Mouse (Mus musculus): ENCODE results near the gene Tmc3. TPM values are rescaled to one million over a fixed set of nuclear protein-coding genes. Genes with fewer than 3 reads are reported as not detected.

Gene Tmc3
- polyA plus RNA-seq (2012; rRNA removed) = 0.36 and 0.93 TPM in 2 replicates

DNA sequence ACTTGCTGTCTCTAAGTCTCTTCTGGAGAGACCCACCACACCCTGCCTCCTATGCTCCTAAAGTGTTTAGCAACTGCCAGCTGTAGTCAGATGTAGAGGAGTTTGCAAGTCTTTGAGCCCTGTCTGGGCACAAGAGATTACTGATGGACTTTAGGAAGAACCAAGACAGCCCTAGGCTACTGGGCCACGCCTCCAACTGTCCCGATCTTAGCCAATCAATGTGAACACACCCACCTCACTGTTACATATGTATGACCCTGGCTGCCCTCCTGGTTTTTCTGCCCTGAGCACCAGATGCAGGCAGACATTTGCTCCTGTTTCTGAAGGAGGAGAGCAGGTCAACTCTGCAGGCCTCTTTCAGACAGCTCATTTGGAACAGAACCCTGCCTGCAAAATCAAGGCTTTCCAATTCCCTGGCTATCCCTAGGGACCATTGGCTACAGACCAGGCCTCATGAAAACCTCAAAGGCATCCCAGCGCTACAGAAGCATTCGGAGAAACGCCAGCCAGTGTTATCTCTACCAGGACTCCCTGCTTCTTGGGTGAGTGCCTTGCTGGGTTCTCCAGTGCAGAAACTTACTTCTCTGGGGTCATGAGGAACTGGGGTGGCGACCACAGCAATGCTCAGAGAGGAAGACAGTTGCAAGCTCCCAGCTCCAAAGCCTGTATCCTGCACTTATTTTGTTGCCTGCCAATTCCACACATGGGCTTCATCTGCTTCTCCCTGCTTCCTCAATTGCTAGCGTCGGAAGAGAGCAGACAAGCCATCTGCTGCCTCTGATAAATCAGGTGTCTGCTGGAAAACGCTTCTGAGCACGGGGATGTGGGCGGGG is at the start of gene Tmc3:
TSS of gene Tmc3 (plus strand) at position 289 of the 833 bp plus-strand sequence.

DNA sequence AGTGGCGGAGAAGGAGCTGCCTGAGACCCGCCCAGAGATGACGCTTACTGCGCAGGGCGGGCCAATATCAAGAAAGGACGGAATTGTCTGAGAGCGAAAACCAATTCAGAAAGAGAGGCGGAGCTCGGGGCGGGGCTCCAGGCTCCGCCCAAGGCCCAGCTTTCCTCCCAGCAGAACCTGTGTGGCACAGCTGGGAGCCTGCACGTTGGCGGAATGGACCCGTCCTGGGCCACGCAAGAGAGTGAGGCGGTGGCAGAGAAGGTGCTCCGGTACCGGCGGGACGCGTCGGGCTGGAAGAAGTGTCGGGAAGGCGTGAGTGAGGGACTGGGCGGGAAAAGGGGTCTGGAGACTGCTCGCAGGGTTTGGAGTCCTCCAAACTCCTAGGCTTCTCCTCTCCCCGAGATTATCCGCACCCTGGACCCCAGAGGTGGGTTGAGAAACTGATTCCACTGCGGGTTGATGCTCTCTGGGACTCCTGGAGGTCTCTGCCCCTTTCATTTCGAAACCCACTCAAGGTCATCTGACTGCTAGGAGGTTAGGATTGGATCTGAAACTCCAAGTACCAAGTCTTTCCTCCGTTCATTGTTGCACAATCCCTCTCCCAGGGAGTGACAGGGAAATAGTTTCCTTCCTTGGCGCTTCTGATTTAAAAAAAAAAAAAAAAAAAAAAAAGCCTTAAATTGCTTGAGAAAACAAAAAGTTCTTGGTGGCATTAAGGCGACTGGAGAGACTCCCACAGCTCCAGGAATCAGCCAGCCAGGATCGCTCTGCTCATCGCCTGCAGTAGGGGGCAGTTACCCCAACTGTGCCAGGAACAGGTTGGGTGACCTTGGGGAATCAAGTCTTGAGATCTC is 47.3 kb downstream of the Tmc3 start, which contains the start of gene Stard5:
TSS of gene Stard5 (plus strand) at position 132 of the 854 bp plus-strand sequence.

Other genes with a start within 250 kb of the Tmc3 start
- 11.4 and 14.8 TPM in 2 replicates for gene Stard5, start 47.0 kb downstream of the Tmc3 start, polyA plus RNA-seq (2012; rRNA removed)
- gene Il16, start 160.8 kb downstream of the Tmc3 start, polyA plus RNA-seq (2012; rRNA removed) = 0.86 and 1.5 TPM in 2 replicates
- 0.26 and 0.39 TPM in 2 replicates for gene Cfap161, start 210.0 kb downstream of the Tmc3 start, polyA plus RNA-seq (2012; rRNA removed)

Data from central nervous system, embryonic 11.5 days (tissue).